Mouse (Mus musculus): ENCODE results near the gene Fgd3. TPM values are rescaled to one million over a fixed set of nuclear protein-coding genes. Genes with fewer than 3 reads are reported as not detected.

Fgd3 gene
- polyA plus RNA-seq, 1 experiment from 2014 or later: 0.60 TPM

DNA sequence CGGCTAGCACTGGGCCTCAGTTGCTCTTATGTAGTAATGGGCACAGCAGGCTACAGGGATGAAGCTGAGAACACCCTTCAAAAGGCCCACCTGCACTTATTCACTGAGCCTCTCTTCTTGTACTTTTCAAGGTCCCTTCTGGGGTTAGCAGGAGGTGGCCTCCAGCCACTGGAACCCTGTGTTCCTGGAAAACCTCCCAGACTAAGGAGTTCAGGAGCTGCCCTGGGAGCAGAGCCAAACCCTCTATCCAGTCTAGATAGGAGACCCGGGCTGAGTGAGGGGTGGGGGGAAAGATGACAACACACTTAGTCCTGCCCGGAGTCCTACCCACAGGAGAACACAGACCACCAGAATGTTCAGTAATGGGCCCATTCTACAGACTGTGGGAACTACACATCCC is 74.1 kb downstream of the Fgd3 start:
- H3K4me1 ChIP-seq (replicated peaks; ENCODE audit: control insufficient read depth, insufficient read depth, low read length): 0 out of 2 replicates have a peak, but pooled peaks cover 7% of the 10 kb centered on the region
- TF ChIP-seq CTCF (IDR thresholded peaks at IDR 0.05; ENCODE audit: low read depth): no peak
- H3K9me3 ChIP-seq (ENCODE audit: control insufficient read depth): no peaks in the 10 kb centered on the region
- H3K27me3 ChIP-seq (replicated peaks; ENCODE audit: control insufficient read depth, insufficient read depth, low read length): peaks cover 14% of the 10 kb centered on the region; the same call in 1 of the 2 replicates
- no peaks in the 10 kb centered on the region for H3K36me3 ChIP-seq (ENCODE audit: control insufficient read depth, insufficient read depth)
- WGBS: 81% methylated on average over 3 of the region's 3 CpGs
- H3K9ac ChIP-seq (ENCODE audit: low read depth, low read length): no peak overlapping the region
- no peak overlapping the region for H3K4me2 ChIP-seq (replicated peaks; ENCODE audit: low read depth)
- no peak for ATAC-seq
- no peak overlapping the region for H3K27ac ChIP-seq (ENCODE audit: low read depth, low read length)
- no peak overlapping the region for H3K4me3 ChIP-seq (ENCODE audit: low read depth, low read length)

DNA sequence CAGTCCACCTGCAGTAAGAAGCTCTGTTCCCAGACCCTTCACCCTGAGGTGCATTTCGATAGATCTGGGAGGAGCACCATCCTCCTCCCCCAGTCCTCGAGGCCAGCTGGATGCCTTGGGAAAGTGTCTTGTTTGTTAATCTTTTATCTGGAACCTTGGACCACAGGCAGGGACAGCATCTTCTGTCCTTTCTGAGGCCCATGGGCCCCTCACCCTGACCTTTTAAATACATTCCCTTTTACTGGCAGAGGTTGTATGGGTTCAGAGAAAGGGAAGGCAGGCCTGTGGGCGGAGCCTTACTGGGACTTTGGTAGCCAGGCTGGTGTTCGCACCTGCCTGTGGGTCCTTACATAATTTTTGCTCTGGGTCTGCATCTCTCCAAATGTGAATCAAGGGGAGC is 74.9 kb downstream of the Fgd3 start:
- WGBS: 56% methylated on average over 4 of the region's 4 CpGs
- Histone ChIP-seq H3K4me1 (replicated peaks; ENCODE audit: control insufficient read depth, insufficient read depth, low read length) (0 out of 2 replicates have a peak, but pooled peaks cover 7% of the 10 kb centered on the region), H3K27ac (ENCODE audit: low read depth, low read length) (no peak overlapping the region), H3K9ac (ENCODE audit: low read depth, low read length) (no peak overlapping the region), H3K27me3 (replicated peaks; ENCODE audit: control insufficient read depth, insufficient read depth, low read length) (peaks cover 14% of the 10 kb centered on the region; the same call in 1 of the 2 replicates), H3K4me2 (replicated peaks; ENCODE audit: low read depth) (no peak overlapping the region), H3K4me3 (ENCODE audit: low read depth, low read length) (no peak overlapping the region), H3K36me3 (ENCODE audit: control insufficient read depth, insufficient read depth) (no peaks in the 10 kb centered on the region), H3K9me3 (ENCODE audit: control insufficient read depth) (no peaks in the 10 kb centered on the region)
- ATAC-seq: no peak
- no peak for TF ChIP-seq CTCF (IDR thresholded peaks at IDR 0.05; ENCODE audit: low read depth)

DNA sequence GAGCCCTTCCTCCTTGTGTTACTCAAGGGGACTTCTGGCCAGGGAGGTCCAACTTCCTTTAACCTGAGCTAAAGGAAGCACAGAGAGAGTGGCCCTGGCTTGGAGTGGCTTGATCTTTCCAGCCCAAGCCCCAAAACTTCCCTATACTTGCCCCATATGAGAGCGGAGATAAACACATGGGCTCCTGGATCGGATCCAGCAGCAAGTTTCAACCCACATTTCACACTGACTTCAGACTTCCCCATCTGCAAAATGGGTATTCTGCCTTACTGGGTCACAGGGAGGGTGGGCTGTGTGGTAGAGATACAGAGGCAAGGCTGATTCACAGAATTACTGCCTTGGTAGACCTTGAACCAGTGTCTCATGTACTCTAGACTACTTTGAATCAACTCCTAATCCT is 76.6 kb downstream of the Fgd3 start:
- no peak overlapping the region for H3K9ac ChIP-seq (ENCODE audit: low read depth, low read length)
- H3K36me3 ChIP-seq (ENCODE audit: control insufficient read depth, insufficient read depth): no peaks in the 10 kb centered on the region
- no peaks in the 10 kb centered on the region for H3K9me3 ChIP-seq (ENCODE audit: control insufficient read depth)
- H3K27me3 ChIP-seq (replicated peaks; ENCODE audit: control insufficient read depth, insufficient read depth, low read length): peaks cover 14% of the 10 kb centered on the region; the same call in 1 of the 2 replicates
- ATAC-seq: no peak
- 96% methylated on average over 2 of the region's 2 CpGs for WGBS
- H3K27ac ChIP-seq (ENCODE audit: low read depth, low read length): no peak overlapping the region
- no peak overlapping the region for H3K4me2 ChIP-seq (replicated peaks; ENCODE audit: low read depth)
- no peak overlapping the region for H3K4me3 ChIP-seq (ENCODE audit: low read depth, low read length)
- 0 out of 2 replicates have a peak, but pooled peaks cover 7% of the 10 kb centered on the region for H3K4me1 ChIP-seq (replicated peaks; ENCODE audit: control insufficient read depth, insufficient read depth, low read length)
- no peak for TF ChIP-seq CTCF (IDR thresholded peaks at IDR 0.05; ENCODE audit: low read depth)

DNA sequence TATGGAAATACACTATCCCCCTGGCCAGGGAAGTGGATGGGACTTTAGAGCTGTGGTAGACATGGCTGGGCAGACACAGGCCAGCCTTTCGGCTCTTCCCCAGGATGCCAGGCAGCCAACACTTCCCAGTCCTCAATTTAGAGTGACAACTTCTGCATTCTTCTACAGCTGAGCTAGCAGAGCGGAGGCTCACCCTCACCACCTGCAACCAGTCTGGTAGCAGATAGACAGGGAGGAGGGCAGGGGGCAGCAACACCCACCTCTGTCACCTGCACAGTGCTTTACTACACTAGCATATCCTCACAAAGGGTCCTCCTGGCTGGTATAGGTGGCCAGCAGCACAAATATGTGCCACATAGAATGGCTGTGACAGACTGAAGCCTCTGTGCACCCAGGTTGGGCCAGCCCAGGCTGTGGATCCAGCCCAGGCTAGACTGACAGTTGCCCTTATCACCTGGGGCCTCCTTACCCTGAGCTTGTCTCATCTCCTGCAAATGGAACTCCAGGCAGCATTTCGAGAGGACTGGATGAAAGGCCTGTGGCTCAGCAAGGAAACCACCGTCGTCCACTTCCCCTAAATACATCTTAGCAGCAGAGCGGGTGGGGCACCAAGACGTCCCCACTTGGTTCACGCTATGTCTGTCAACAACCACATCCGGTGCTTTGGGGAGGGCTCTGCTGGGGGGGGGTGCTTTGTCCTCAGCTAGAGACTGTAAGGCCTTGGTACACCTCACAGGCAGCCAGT is 77.6 kb downstream of the Fgd3 start:
- Histone ChIP-seq H3K27me3 (replicated peaks; ENCODE audit: control insufficient read depth, insufficient read depth, low read length) (peaks cover 10% of the 10 kb centered on the region; the same call in 1 of the 2 replicates), H3K9ac (ENCODE audit: low read depth, low read length) (no peak overlapping the region), H3K4me1 (replicated peaks; ENCODE audit: control insufficient read depth, insufficient read depth, low read length) (0 out of 2 replicates have a peak, but pooled peaks cover 3% of the 10 kb centered on the region), H3K36me3 (ENCODE audit: control insufficient read depth, insufficient read depth) (no peaks in the 10 kb centered on the region), H3K4me3 (ENCODE audit: low read depth, low read length) (no peak overlapping the region), H3K27ac (ENCODE audit: low read depth, low read length) (no peak overlapping the region), H3K9me3 (ENCODE audit: control insufficient read depth) (no peaks in the 10 kb centered on the region), H3K4me2 (replicated peaks; ENCODE audit: low read depth) (no peak overlapping the region)
- no peak for ATAC-seq
- TF ChIP-seq CTCF (IDR thresholded peaks at IDR 0.05; ENCODE audit: low read depth): no peak
- WGBS: 57% methylated on average over 9 of the region's 9 CpGs

- Histone ChIP-seq H3K4me1 (replicated peaks; ENCODE audit: control insufficient read depth, insufficient read depth, low read length) (0 out of 2 replicates have a peak, but pooled peaks cover 2% of the 10 kb centered on the region), H3K36me3 (ENCODE audit: control insufficient read depth, insufficient read depth) (no peaks in the 10 kb centered on the region), H3K27ac (ENCODE audit: low read depth, low read length) (no peak overlapping the region), H3K4me3 (ENCODE audit: low read depth, low read length) (no peak overlapping the region), H3K9ac (ENCODE audit: low read depth, low read length) (no peak overlapping the region), H3K27me3 (replicated peaks; ENCODE audit: control insufficient read depth, insufficient read depth, low read length) (no peaks in the 10 kb centered on the region), H3K4me2 (replicated peaks; ENCODE audit: low read depth) (no peak overlapping the region), H3K9me3 (ENCODE audit: control insufficient read depth) (0 out of 2 replicates have a peak, but pooled peaks cover 2% of the 10 kb centered on the region)
- WGBS: 95% methylated on average over 8 of the region's 8 CpGs
- no peak for ATAC-seq
- no peak for TF ChIP-seq CTCF (IDR thresholded peaks at IDR 0.05; ENCODE audit: low read depth)
These were observed 81.4 kb downstream of the Fgd3 start for GRCm38 (mm10) chr13:49238737-49239136.

DNA sequence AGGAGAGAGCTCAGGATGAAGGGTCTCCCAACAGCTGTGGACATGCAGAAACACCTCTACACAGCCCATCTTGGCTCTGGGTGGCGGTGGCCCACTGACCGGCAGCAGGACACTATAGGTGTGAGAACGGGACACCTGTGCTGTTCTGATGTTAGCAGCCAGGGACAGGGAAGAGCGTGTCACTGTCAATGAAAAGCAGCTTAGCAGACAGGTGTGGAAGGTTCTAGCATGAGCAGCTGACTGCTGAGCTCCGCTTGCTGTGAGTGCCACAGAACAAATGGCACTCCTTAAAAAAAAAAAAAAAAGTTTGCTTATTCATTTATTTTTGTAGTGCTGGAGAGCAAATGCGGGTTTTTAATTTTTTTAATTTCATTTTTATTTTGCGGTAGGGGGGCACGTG is 82.5 kb downstream of the Fgd3 start:
- ATAC-seq: no peak
- no peak for TF ChIP-seq CTCF (IDR thresholded peaks at IDR 0.05; ENCODE audit: low read depth)

More for the DNA sequence above, 82.5 kb downstream of the Fgd3 start:
- H3K4me1 ChIP-seq (replicated peaks; ENCODE audit: control insufficient read depth, insufficient read depth, low read length): 0 out of 2 replicates have a peak, but pooled peaks cover 3% of the 10 kb centered on the region
- no peak overlapping the region for H3K4me3 ChIP-seq (ENCODE audit: low read depth, low read length)
- H3K9me3 ChIP-seq (ENCODE audit: control insufficient read depth): 0 out of 2 replicates have a peak, but pooled peaks cover 2% of the 10 kb centered on the region
- 88% methylated on average over 8 of the region's 8 CpGs for WGBS
- H3K36me3 ChIP-seq (ENCODE audit: control insufficient read depth, insufficient read depth): no peaks in the 10 kb centered on the region
- no peaks in the 10 kb centered on the region for H3K27me3 ChIP-seq (replicated peaks; ENCODE audit: control insufficient read depth, insufficient read depth, low read length)
- H3K4me2 ChIP-seq (replicated peaks; ENCODE audit: low read depth): no peak overlapping the region
- H3K9ac ChIP-seq (ENCODE audit: low read depth, low read length): no peak overlapping the region
- no peak overlapping the region for H3K27ac ChIP-seq (ENCODE audit: low read depth, low read length)

Measured in intestine, postnatal 0 days (tissue).